Mouse (Mus musculus): ENCODE data around the gene Ube2d1.

DNA sequence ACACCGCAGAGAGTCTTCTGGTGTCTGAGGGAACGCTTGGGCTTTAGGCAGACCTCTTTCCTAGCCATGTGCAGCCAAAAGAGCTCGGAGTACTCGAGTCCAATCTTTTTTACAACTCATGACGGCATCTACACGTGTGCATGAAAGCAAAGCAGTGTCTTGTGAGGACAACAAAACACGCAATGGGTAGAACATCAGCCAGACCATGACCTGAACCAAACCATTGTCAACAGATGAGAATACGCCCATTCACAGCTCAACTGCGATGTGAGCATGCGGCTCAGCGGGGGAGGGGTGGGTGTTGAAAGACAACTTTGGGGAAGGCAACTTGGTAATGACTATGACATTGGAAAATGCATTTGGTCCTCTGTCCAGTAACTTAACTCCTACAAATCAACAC lies 17.6 kb downstream of the Ube2d1 start:
- no peak for TF ChIP-seq POLR2A (IDR thresholded peaks at IDR 0.05; ENCODE audit: low read depth, low read length)
- TF ChIP-seq CTCF (conservative IDR thresholded peaks at IDR 0.05; ENCODE audit: insufficient read depth, insufficient read length, low read depth, low read length): no peak
